Mouse (Mus musculus) midbrain, embryonic 14.5 days (tissue): ENCODE data around the gene Frmd4a. TPM values are rescaled to one million over a fixed set of nuclear protein-coding genes. Genes with fewer than 3 reads are reported as not detected.

Experiments used
- ATAC-seq: fragments of 200-750 bp; cut with Nextera tagmentation; 2 replicates; pipeline ENCODE4 v1.8.0; 2017; ENCODE audit warnings: moderate number of reproducible peaks, moderate library complexity; ENCODE audit not compliant: low FRiP score, low TSS enrichment
- DNase-seq: peaks from one replicate; pipeline ENCODE4 v3.0.0-alpha.2; 2015
- H3K27ac ChIP-seq: fragments of 300-500 bp; sonication (generic); replicated peaks from 2 replicates; pipeline ENCODE4 v1.5.1; 2014; ENCODE audit warnings: mild to moderate bottlenecking, low read depth, low read length, moderate library complexity
- H3K27me3 ChIP-seq: fragments of 300-500 bp; sonication (generic); 2 replicates; pipeline ENCODE4 v1.6.1; 2014; ENCODE audit warnings: low read length, control low read depth, mixed read lengths; ENCODE audit not compliant: control insufficient read depth, insufficient read depth
- H3K36me3 ChIP-seq: fragments of 300-500 bp; sonication (generic); 2 replicates; pipeline ENCODE4 v1.6.1; 2014; ENCODE audit warnings: low read length, control low read depth; ENCODE audit not compliant: control insufficient read depth, insufficient read depth
- H3K4me1 ChIP-seq: fragments of 300-500 bp; sonication (generic); 2 replicates; pipeline ENCODE4 v1.6.1; 2014; ENCODE audit warnings: mild to moderate bottlenecking, antibody characterized with exemption, low read length, control low read depth; ENCODE audit not compliant: control insufficient read depth, insufficient read depth
- H3K4me2 ChIP-seq: fragments of 300-500 bp; sonication (generic); 2 replicates; pipeline ENCODE4 v1.6.1; 2014; ENCODE audit warnings: mild to moderate bottlenecking, low read length, moderate library complexity
- H3K4me3 ChIP-seq: fragments of 300-500 bp; sonication (generic); replicated peaks from 2 replicates; pipeline ENCODE4 v1.5.1; 2014; ENCODE audit warnings: low read depth, low read length
- H3K9ac ChIP-seq: fragments of 300-500 bp; sonication (generic); replicated peaks from 2 replicates; pipeline ENCODE4 v1.6.1; 2014; ENCODE audit warnings: mild to moderate bottlenecking, low read length, moderate library complexity
- H3K9me3 ChIP-seq: fragments of 300-500 bp; sonication (generic); 2 replicates; pipeline ENCODE4 v1.6.1; 2016; ENCODE audit warnings: low read length, control low read depth, mixed read lengths; ENCODE audit not compliant: control insufficient read depth
- WGBS: fragments of 180-500 bp; shearing (Covaris S2); extraction: QIAGEN DNeasy Blood & Tissue Kit; methylation state at CpG from one replicate; pipeline ENCODE4 v1.1.7; 2014; 5-methylcytosine and 5-hydroxymethylcytosine counted together
- polyA plus RNA-seq: library from polyadenylated mRNA; unstranded; fragments of >200 nt; fragmentation: Nextera tagmentation; extraction: Ambion mirVana; gene quantifications from 2 replicates; pipeline ENCODE4 v1.2.1, GENCODE M21; 2014

The Frmd4a gene
- polyA plus RNA-seq, 1 experiment from 2014 or later, result 68.4 TPM

- H3K36me3 ChIP-seq, result no peaks in the 10 kb centered on the region
- H3K4me3 ChIP-seq, result no peak overlapping the region
- 51% methylated on average over 7 of the region's 7 CpGs for WGBS
- H3K27ac ChIP-seq, result no peak overlapping the region
- 0 out of 2 replicates have a peak, but pooled peaks cover 3% of the 10 kb centered on the region for H3K4me1 ChIP-seq
- H3K9me3 ChIP-seq, result no peaks in the 10 kb centered on the region
- H3K9ac ChIP-seq, result no peak overlapping the region
- H3K27me3 ChIP-seq, result no peaks in the 10 kb centered on the region
- DNase-seq (peak; percentile 35), ATAC-seq (no peak; the same call in 1 of the 2 replicates)
- H3K4me2 ChIP-seq, result no peak overlapping the region
Measured at GRCm38 (mm10) chr2:4370499-4370898, 353.0 kb downstream of the Frmd4a start.

DNA sequence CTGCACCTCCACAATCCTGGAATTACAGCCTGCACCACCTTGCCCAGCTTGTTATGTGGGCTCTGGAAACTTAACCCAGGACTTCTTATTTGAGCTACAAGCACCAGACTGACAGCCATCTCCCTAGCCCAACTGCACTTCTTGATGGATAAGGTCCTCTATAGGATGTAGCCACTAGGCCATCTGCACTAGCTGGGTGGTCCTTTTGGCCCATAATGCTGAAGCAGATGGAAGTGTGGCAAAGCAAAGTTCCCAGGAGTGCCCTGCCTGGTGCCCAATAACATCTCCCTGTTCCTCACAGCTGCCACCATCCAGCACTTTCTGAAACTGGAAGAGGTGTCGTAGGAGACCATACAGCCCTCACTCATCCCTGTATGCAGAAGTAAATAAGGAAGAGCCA lies 353.8 kb downstream of the Frmd4a start:
- 89% methylated on average over 1 of the region's 1 CpGs for WGBS
- Histone ChIP-seq H3K4me3 (no peak overlapping the region), H3K27me3 (no peaks in the 10 kb centered on the region), H3K36me3 (no peaks in the 10 kb centered on the region), H3K9ac (no peak overlapping the region), H3K9me3 (no peaks in the 10 kb centered on the region), H3K4me1 (0 out of 2 replicates have a peak, but pooled peaks cover 3% of the 10 kb centered on the region), H3K4me2 (no peak overlapping the region), H3K27ac (no peak overlapping the region)
- DNase-seq (no peak), ATAC-seq (no peak)

DNA sequence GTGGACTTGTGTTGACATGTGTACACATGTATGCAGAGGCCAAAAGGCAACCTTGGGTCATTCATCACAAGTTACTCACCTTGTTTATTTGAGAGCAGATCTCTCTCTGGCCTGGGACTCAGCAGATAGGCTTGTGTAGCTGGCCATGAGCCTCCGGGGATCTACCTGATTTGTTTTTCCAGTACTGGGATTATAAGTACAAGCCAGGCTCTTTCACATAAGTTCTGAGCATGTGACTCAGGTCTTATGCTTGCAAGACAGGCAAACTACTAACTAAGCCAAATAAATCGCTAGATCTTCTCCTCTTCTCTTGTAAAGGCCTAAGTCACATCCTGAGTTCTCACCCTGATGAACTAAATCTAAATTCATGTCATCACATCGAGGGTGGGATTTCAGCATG lies 361.3 kb downstream of the Frmd4a start:
- no peak for DNase-seq
- Histone ChIP-seq H3K27me3 (no peaks in the 10 kb centered on the region), H3K9me3 (no peaks in the 10 kb centered on the region), H3K4me2 (no peak overlapping the region), H3K4me1 (no peaks in the 10 kb centered on the region), H3K4me3 (no peak overlapping the region), H3K36me3 (no peaks in the 10 kb centered on the region), H3K27ac (no peak overlapping the region), H3K9ac (no peak overlapping the region)
- no peak for ATAC-seq
- WGBS, result 96% methylated on average over 3 of the region's 3 CpGs

GRCm38 (mm10) chr2:4380435-4380834 lies 362.9 kb downstream of the Frmd4a start:
- no peaks in the 10 kb centered on the region for H3K27me3 ChIP-seq
- no peaks in the 10 kb centered on the region for H3K9me3 ChIP-seq
- H3K4me3 ChIP-seq, result no peak overlapping the region
- ATAC-seq (no peak), DNase-seq (no peak)
- WGBS, result 95% methylated on average over 6 of the region's 6 CpGs
- H3K9ac ChIP-seq, result no peak overlapping the region
- H3K36me3 ChIP-seq, result no peaks in the 10 kb centered on the region
- H3K27ac ChIP-seq, result no peak overlapping the region
- no peaks in the 10 kb centered on the region for H3K4me1 ChIP-seq
- H3K4me2 ChIP-seq, result no peak overlapping the region

DNA sequence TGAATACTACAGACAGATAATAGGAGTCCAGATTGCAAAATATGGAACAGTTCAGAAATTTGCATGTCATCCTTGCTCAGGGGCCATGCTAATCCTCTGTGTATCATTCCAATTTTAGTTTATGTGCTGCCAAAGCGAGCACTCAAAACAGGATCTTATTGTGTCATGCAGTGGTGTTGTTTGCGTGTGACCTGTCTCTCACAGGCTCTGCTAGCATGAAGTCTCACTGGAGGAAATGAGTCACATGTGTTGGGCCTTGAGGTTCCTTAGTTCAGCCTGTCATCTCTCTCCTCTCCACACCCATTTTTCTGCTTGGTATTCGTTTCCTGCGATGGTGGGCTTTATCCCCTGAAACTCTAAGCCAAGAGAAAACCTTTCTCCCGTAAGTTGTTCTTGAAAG lies 363.4 kb downstream of the Frmd4a start:
- no peak overlapping the region for H3K9ac ChIP-seq
- no peak for ATAC-seq
- H3K4me1 ChIP-seq, result no peaks in the 10 kb centered on the region
- no peak overlapping the region for H3K4me3 ChIP-seq
- H3K4me2 ChIP-seq, result no peak overlapping the region
- no peak overlapping the region for H3K27ac ChIP-seq
- no peaks in the 10 kb centered on the region for H3K27me3 ChIP-seq
- no peaks in the 10 kb centered on the region for H3K36me3 ChIP-seq
- H3K9me3 ChIP-seq, result no peaks in the 10 kb centered on the region
- WGBS, result 94% methylated on average over 5 of the region's 5 CpGs
- DNase-seq, result no peak

DNA sequence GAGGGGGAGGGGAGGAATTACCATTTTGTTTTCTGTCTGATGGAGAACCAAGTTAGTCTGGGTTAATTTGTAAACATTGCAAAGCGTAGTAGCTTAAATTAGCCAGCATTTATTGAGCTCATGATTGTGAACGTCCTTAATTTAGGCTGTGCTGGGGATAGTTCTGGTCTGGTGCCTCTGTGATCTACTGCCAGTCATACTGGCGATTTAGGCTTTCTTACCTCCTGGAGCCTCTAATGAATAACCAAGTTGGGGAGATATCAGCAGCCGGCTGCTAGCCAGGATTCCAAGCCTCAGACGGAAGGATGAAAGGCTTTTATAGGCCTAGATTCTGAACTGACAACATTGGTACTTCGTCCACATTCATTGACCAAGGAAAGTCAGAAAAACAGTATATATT lies 369.0 kb downstream of the Frmd4a start:
- no peaks in the 10 kb centered on the region for H3K4me1 ChIP-seq
- no peak for ATAC-seq
- H3K27me3 ChIP-seq, result no peaks in the 10 kb centered on the region
- H3K4me3 ChIP-seq, result no peak overlapping the region
- WGBS, result 14% methylated on average over 6 of the region's 6 CpGs
- H3K4me2 ChIP-seq, result no peak overlapping the region
- no peaks in the 10 kb centered on the region for H3K9me3 ChIP-seq
- DNase-seq, result no peak
- H3K36me3 ChIP-seq, result no peaks in the 10 kb centered on the region
- 0 out of 2 replicates have a peak overlapping the region, but pooled peaks have one; percentile 32 for H3K27ac ChIP-seq
- no peak overlapping the region for H3K9ac ChIP-seq

- DNase-seq (no peak), ATAC-seq (no peak)
- H3K36me3 ChIP-seq, result no peaks in the 10 kb centered on the region
- no peak overlapping the region for H3K9ac ChIP-seq
- no peak overlapping the region for H3K27ac ChIP-seq
- H3K4me2 ChIP-seq, result peak overlapping the region; percentile 10; the same call in 1 of the 2 replicates
- H3K4me1 ChIP-seq, result no peaks in the 10 kb centered on the region
- no peak overlapping the region for H3K4me3 ChIP-seq
- no peaks in the 10 kb centered on the region for H3K27me3 ChIP-seq
- 17% methylated on average over 6 of the region's 6 CpGs for WGBS
- H3K9me3 ChIP-seq, result no peaks in the 10 kb centered on the region
Measured at GRCm38 (mm10) chr2:4389330-4389729, 371.8 kb downstream of the Frmd4a start.

DNA sequence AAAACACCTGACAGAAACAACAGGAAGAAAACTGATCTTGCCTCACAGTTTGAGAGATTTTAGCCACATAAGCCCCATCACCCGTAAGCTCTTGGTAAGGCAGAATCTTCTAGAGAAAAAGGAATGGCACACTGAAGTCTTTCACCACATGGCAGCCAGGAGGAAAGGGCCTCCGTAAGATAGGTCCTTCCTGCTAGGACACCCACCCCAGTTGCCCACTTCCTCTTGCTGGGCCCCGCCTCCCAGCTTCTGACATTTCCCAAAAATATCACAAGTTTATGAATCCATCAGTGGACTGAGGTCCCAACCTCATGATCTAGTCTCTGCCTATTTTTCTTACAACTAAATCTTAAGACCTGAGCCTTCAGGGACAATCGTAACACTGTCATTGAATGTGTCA lies 373.6 kb downstream of the Frmd4a start:
- H3K9ac ChIP-seq, result no peak overlapping the region
- no peaks in the 10 kb centered on the region for H3K36me3 ChIP-seq
- no peak for ATAC-seq
- H3K4me1 ChIP-seq, result no peaks in the 10 kb centered on the region
- H3K9me3 ChIP-seq, result no peaks in the 10 kb centered on the region
- 91% methylated on average over 4 of the region's 4 CpGs for WGBS
- H3K4me2 ChIP-seq, result no peak overlapping the region
- DNase-seq, result no peak
- H3K4me3 ChIP-seq, result no peak overlapping the region
- no peak overlapping the region for H3K27ac ChIP-seq
- H3K27me3 ChIP-seq, result no peaks in the 10 kb centered on the region

GRCm38 (mm10) chr2:4391678-4392085 lies 374.2 kb downstream of the Frmd4a start:
- ATAC-seq, result no peak
- no peak for DNase-seq
- H3K4me2 ChIP-seq, result no peak overlapping the region
- no peaks in the 10 kb centered on the region for H3K4me1 ChIP-seq
- H3K9ac ChIP-seq, result no peak overlapping the region
- no peaks in the 10 kb centered on the region for H3K36me3 ChIP-seq
- no peak overlapping the region for H3K27ac ChIP-seq
- WGBS, result 48% methylated on average over 7 of the region's 7 CpGs
- no peak overlapping the region for H3K4me3 ChIP-seq
- no peaks in the 10 kb centered on the region for H3K9me3 ChIP-seq
- H3K27me3 ChIP-seq, result no peaks in the 10 kb centered on the region
